Mouse (Mus musculus) ES-E14 (cell line): ENCODE data around the gene Lmntd2. TPM values are rescaled to one million over a fixed set of nuclear protein-coding genes. Genes with fewer than 3 reads are reported as not detected.

ENCODE experiments used
- DNase-seq: peaks from one replicate; pipeline ENCODE4 v3.0.0-alpha.2; 2013; ENCODE audit warnings: low read depth, low spot score
- H3K27ac ChIP-seq: 2 replicates; pipeline ENCODE4 v1.5.1; 2012; ENCODE audit warnings: low read depth, mild to moderate bottlenecking, low read length, moderate library complexity, mixed read lengths; ENCODE audit not compliant: poor library complexity, insufficient read depth, severe bottlenecking
- H3K36me3 ChIP-seq: 2 replicates; pipeline ENCODE4 v1.6.1; 2012; ENCODE audit warnings: mild to moderate bottlenecking, low read length, moderate library complexity, mixed read lengths; ENCODE audit not compliant: control insufficient read depth, poor library complexity, insufficient read depth, severe bottlenecking
- H3K4me1 ChIP-seq, 2 experiments: fragments of 150-350 bp in 1 of 2; sonication (generic) in 1 of 2; 2 replicates each; pipeline ENCODE4 v1.6.1; 2012; ENCODE audit warnings: low read length in 2 of 2, mild to moderate bottlenecking in 1 of 2, mixed read lengths in 1 of 2; ENCODE audit not compliant: control insufficient read depth in 2 of 2, insufficient read depth in 2 of 2, poor library complexity in 1 of 2
- H3K4me3 ChIP-seq, 2 experiments: fragments of 150-350 bp in 1 of 2; sonication (generic) in 1 of 2; 2 replicates each; pipeline ENCODE4 v1.5.1; 2012; ENCODE audit warnings: low read length in 2 of 2, low read depth in 1 of 2, mild to moderate bottlenecking in 1 of 2, mixed read lengths in 1 of 2; ENCODE audit not compliant: insufficient read depth in 1 of 2, poor library complexity in 1 of 2, severe bottlenecking in 1 of 2
- H3K9ac ChIP-seq: 2 replicates; pipeline ENCODE4 v1.6.1; 2012; ENCODE audit warnings: low read depth, mild to moderate bottlenecking, low read length, mixed read lengths; ENCODE audit not compliant: poor library complexity, insufficient read depth, severe bottlenecking
- H3K9me3 ChIP-seq: fragments of 150-350 bp; sonication (generic); 2 replicates; pipeline ENCODE4 v1.6.1; 2012; ENCODE audit warnings: low read depth, mild to moderate bottlenecking, low read length; ENCODE audit not compliant: control insufficient read depth, insufficient read depth
- CHD2 ChIP-seq: IDR thresholded peaks from 2 replicates; pipeline ENCODE4 v1.6.1; 2014; ENCODE audit warnings: mild to moderate bottlenecking, low read depth, low read length, inconsistent platforms
- HCFC1 ChIP-seq: IDR thresholded peaks from 2 replicates; pipeline ENCODE4 v1.6.1; 2012; ENCODE audit warnings: low read length, inconsistent platforms, borderline replicate concordance; ENCODE audit not compliant: insufficient read depth
- MAFK ChIP-seq: IDR thresholded peaks from 2 replicates; pipeline ENCODE4 v1.6.1; 2014; ENCODE audit warnings: mild to moderate bottlenecking, low read depth, low read length, inconsistent platforms; ENCODE audit not compliant: insufficient read depth
- ZC3H11A ChIP-seq: IDR thresholded peaks from 2 replicates; pipeline ENCODE4 v1.6.1; 2012; ENCODE audit warnings: low read depth, mild to moderate bottlenecking, inconsistent platforms, low read length, borderline replicate concordance
- ZNF384 ChIP-seq: IDR thresholded peaks from 2 replicates; pipeline ENCODE4 v1.6.1; 2012; ENCODE audit warnings: low read depth, low read length, inconsistent platforms
- in situ Hi-C, 2 experiments: fragments of 600-800 bp; cut with MboI; formaldehyde crosslinking; loops; one replicate each; pipeline ENCODE4 v1.15.1; 2025; ENCODE audit warnings: low sequenced_read_pairs in 2 of 2, inconsistent platforms in 1 of 2; ENCODE audit not compliant: unreplicated experiment in 2 of 2
- total RNA-seq: library from RNA; depleted of rRNA; stranded (reverse); fragments of 300-350 nt; gene quantifications from 2 replicates; pipeline ENCODE4 v1.2.3, GENCODE M21; 2012

The Lmntd2 gene
- total RNA-seq, 1 experiment: 4.0 TPM

- TF ChIP-seq ZC3H11A (no peak), HCFC1 (no peak), MAFK (no peak), CHD2 (no peak)
- in situ Hi-C loops: no loop called here
- peaks cover 0 to 17% of the 10 kb centered on the region in 2 experiments; a peak in 1 of 4 replicates for H3K4me1 ChIP-seq
- H3K9ac ChIP-seq: peak overlapping the region; percentile 81
- H3K27ac ChIP-seq: no peak overlapping the region; the same call in 1 of the 2 replicates
- no peak for DNase-seq
- no peaks in the 10 kb centered on the region for H3K9me3 ChIP-seq
- peaks cover 32% of the 10 kb centered on the region for H3K36me3 ChIP-seq
- peak overlapping the region; percentile 88 to 93 for H3K4me3 ChIP-seq
Observed at GRCm38 (mm10) chr7:141193348-141193856, 20.5 kb downstream of the Lmntd2 start.

GRCm38 (mm10) chr7:141192776-141193347 lies 21.0 kb downstream of the Lmntd2 start:
- Histone ChIP-seq H3K4me3 (peak overlapping the region; percentile 88 to 93), H3K27ac (no peak overlapping the region), H3K9me3 (no peaks in the 10 kb centered on the region), H3K4me1 (peaks cover 0 to 17% of the 10 kb centered on the region in 2 experiments; a peak in 1 of 4 replicates), H3K36me3 (peaks cover 32% of the 10 kb centered on the region), H3K9ac (peak overlapping the region; percentile 81)
- no peak for DNase-seq
- TF ChIP-seq MAFK (no peak), HCFC1 (no peak), ZNF384 (no peak), CHD2 (no peak), ZC3H11A (no peak)
- in situ Hi-C loops: no loop called here

GRCm38 (mm10) chr7:141191796-141192685 lies 21.8 kb downstream of the Lmntd2 start:
- Histone ChIP-seq H3K9me3 (no peaks in the 10 kb centered on the region), H3K36me3 (peaks cover 32% of the 10 kb centered on the region), H3K9ac (peak overlapping the region; percentile 54; the same call in 1 of the 2 replicates), H3K4me1 (peaks cover 0 to 17% of the 10 kb centered on the region in 2 experiments; a peak in 1 of 4 replicates), H3K4me3 (peak overlapping the region in 1 of 2 experiments; percentile 17; a peak in 1 of 4 replicates), H3K27ac (no peak overlapping the region)
- no peak for TF ChIP-seq HCFC1
- TF ChIP-seq CHD2: no peak
- TF ChIP-seq MAFK: no peak
- TF ChIP-seq ZNF384: no peak
- no peak for TF ChIP-seq ZC3H11A
- in situ Hi-C loops: no loop called here
- DNase-seq: no peak

GRCm38 (mm10) chr7:141191036-141191435 lies 22.8 kb downstream of the Lmntd2 start:
- Histone ChIP-seq H3K4me3 (no peak overlapping the region), H3K36me3 (peaks cover 32% of the 10 kb centered on the region), H3K9ac (no peak overlapping the region), H3K27ac (no peak overlapping the region), H3K9me3 (no peaks in the 10 kb centered on the region), H3K4me1 (peaks cover 0 to 17% of the 10 kb centered on the region in 2 experiments; a peak in 1 of 4 replicates)
- in situ Hi-C loops: no loop called here
- TF ChIP-seq MAFK: no peak
- TF ChIP-seq ZC3H11A: no peak
- no peak for TF ChIP-seq ZNF384
- no peak for TF ChIP-seq CHD2
- TF ChIP-seq HCFC1: no peak
- no peak for DNase-seq
